Mouse (Mus musculus) adrenal gland, postnatal 25 days (tissue): ENCODE measurements around the gene Stx11. TPM values are rescaled to one million over a fixed set of nuclear protein-coding genes. Genes with fewer than 3 reads are reported as not detected.

Source experiments
- DNase-seq: peaks from one replicate; pipeline ENCODE4 v3.0.0; 2021; ENCODE audit warnings: mixed read lengths
- long read RNA-seq: library from polyadenylated mRNA; stranded (forward); transcript quantifications from one replicate; pipeline ENCODE4 v2.0.0, GENCODE M21; 2021
- total RNA-seq: library from RNA; stranded (reverse); gene quantifications from 2 replicates; pipeline ENCODE4 v1.2.3, GENCODE M21; 2021

Stx11 gene
- total RNA-seq: 13.1 and 16.1 TPM in 2 replicates
- long read RNA-seq, full-length matches to known transcripts: 26 of 28 reads
- long read RNA-seq, partial matches to known transcripts: 0 of 28 reads
- long read RNA-seq, other reads (novel, unspliced or antisense): 2 of 28 reads

GRCm38 (mm10) chr10:12964151-12965075 is at the start of gene Stx11:
Gene Stx11 (minus strand): TSS chr10:12964298.
- peak; percentile 80 for DNase-seq

- peak; percentile 18 for DNase-seq
Observed at GRCm38 (mm10) chr10:13008737-13009121, 44.6 kb upstream of the Stx11 start.

- peak; percentile 89 for DNase-seq
Observed at GRCm38 (mm10) chr10:13007876-13008736, 44.0 kb upstream of the Stx11 start.

GRCm38 (mm10) chr10:13005043-13005442 is 40.9 kb upstream of the Stx11 start, which contains the start of gene Sf3b5:
Gene Sf3b5 (plus strand): TSS chr10:13005343.
- no peak for DNase-seq

GRCm38 (mm10) chr10:12996736-12997477 is 32.8 kb upstream of the Stx11 start:
- DNase-seq: peak; percentile 85

- no peak for DNase-seq
Observed at GRCm38 (mm10) chr10:12993411-12994039, 29.4 kb upstream of the Stx11 start.

GRCm38 (mm10) chr10:12991953-12992352 is 27.9 kb upstream of the Stx11 start:
- no peak for DNase-seq

- DNase-seq: no peak
Observed at GRCm38 (mm10) chr10:12986943-12987342, 22.8 kb upstream of the Stx11 start.

GRCm38 (mm10) chr10:12986485-12986884 is 22.4 kb upstream of the Stx11 start:
- DNase-seq: no peak

GRCm38 (mm10) chr10:12985028-12985427 is 20.9 kb upstream of the Stx11 start:
- no peak for DNase-seq

- no peak for DNase-seq
Observed at GRCm38 (mm10) chr10:12983516-12983915, 19.4 kb upstream of the Stx11 start.

- DNase-seq: no peak
Observed at GRCm38 (mm10) chr10:12981071-12981470, 17.0 kb upstream of the Stx11 start.

- peak; percentile 48 for DNase-seq
Observed at GRCm38 (mm10) chr10:12977787-12978212, 13.7 kb upstream of the Stx11 start.

- DNase-seq: no peak
Observed at GRCm38 (mm10) chr10:12976552-12976951, 12.5 kb upstream of the Stx11 start.

- DNase-seq: no peak
Observed at GRCm38 (mm10) chr10:12975957-12976356, 11.9 kb upstream of the Stx11 start.

GRCm38 (mm10) chr10:12975461-12975860 is 11.4 kb upstream of the Stx11 start:
- DNase-seq: no peak

- no peak for DNase-seq
Observed at GRCm38 (mm10) chr10:12974572-12974971, 10.5 kb upstream of the Stx11 start.

GRCm38 (mm10) chr10:12965669-12966180 is 1.6 kb upstream of the Stx11 start:
- DNase-seq: no peak

- no peak for DNase-seq
Observed at GRCm38 (mm10) chr10:12963362-12964147, 543 bp downstream of the Stx11 start.

- DNase-seq: no peak
Observed at GRCm38 (mm10) chr10:12962238-12962637, 1.9 kb downstream of the Stx11 start.
